Mouse (Mus musculus): ENCODE data around the gene Muc1.
"Not testable (repeated sequence)": the region's sequence is repeated elsewhere in the genome, so short reads cannot be mapped to it uniquely, and the experiment has no call there.

Gene Muc1

GRCm38 (mm10) chr3:89210162-89210561, 18.7 kb upstream of the Muc1 start:
- no peak for DNase-seq (ENCODE audit: low spot score)

DNA sequence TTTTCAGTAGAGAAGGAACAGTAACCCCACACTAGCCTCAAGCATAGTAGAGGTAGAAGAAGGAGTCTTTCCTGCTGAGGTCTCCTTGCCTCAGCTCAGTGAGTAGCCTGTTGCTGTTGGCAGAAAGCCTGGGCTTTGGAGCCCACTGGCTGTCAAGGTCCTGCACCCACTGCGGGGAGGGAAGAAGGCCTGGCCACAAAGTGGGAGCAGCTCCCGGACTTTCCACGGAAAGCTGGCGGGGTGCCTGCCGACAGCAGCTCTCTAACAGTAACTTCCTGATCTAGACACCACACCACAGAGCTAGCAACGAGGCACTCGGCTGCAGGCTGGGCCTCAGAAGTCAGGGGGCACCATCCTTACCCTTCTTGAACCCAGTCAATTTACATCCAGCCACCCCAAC, 18.1 kb upstream of the Muc1 start:
- no peak for DNase-seq (ENCODE audit: low spot score)

DNA sequence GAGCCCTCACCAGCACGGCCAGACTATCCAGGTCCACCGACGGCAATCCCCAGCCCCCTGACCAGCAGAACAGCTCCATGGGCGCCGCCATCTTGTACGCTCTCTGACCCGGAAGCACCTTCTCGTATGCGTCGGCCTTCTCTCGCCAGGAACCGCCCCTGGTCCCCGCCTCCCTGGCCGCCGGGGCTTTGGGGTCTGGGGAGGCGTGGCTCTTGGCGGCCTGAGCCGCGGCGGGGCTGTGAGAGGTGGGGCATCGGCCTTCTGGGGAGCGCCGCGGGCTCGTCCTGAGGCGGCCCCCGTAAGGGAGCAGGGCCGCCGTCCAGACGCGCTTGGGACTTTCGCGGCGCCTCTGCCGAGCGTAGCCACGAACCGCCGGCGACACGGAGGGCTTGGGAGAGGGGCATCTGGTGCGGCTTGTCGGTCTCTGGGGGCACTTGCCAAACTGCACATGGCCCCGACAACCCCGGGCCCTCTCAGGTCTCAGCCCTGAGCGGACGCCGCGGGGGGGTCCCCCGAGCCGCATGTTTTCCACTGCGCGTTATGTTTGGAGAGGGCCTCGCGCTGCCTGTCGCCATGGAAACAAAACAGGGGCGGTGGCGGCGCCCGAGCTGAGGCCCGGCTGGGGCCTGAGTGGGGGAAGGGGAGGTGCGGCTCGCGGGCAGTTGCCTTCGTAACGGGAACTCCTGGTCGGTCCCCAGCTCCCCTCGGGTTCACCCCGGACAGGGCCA, 14.9 kb upstream of the Muc1 start:
- DNase-seq (ENCODE audit: low spot score), result peak; percentile 83

- no peak for DNase-seq (ENCODE audit: low spot score)
Measured at GRCm38 (mm10) chr3:89214681-89215411, 14.0 kb upstream of the Muc1 start, which contains the start of gene Thbs3. Gene Thbs3 (plus strand): TSS chr3:89215180.

GRCm38 (mm10) chr3:89215853-89216252, 13.0 kb upstream of the Muc1 start:
- DNase-seq (ENCODE audit: low spot score), result peak; percentile 72

DNA sequence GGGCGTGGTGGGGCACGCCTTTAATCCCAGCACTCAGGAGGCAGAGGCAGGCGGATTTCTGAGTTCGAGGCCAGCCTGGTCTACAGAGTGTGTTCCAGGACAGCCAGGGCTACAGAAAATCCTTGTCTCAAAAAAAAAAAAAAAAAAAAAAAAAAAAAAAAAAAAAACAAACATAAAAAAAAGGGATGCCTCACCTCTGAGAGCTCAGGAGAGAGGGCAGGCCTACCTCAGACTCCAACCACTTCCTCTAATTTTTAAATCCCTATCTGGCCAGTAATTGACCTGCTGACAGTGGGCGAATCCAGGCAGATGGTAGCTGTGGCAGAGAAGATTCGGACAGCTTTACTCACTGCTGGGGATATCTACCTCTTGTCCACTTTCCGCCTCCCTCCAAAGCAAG, 12.4 kb upstream of the Muc1 start:
- DNase-seq (ENCODE audit: low spot score), result not testable (repeated sequence)

- DNase-seq (ENCODE audit: low spot score), result no peak
Measured at GRCm38 (mm10) chr3:89218271-89218670, 10.6 kb upstream of the Muc1 start.

DNA sequence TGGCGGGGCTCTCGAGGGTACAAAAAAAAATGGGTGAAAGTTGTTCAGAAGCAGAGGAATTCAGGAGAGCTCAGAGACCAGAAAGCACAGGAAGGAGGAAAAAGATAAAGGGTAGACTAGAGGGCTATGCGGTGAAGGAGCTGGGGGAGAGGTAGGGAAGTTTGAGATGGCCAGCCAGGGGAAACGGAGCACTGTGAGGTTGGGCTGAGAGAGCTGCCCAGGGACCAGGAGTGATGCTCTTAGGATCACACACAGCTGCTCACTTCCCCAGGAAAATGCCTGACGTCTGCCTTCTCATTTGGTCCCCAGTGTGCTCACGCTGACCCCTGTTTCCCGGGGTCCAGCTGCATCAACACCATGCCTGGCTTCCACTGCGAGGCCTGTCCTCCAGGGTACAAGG, 9.3 kb upstream of the Muc1 start:
- no peak for DNase-seq (ENCODE audit: low spot score)

GRCm38 (mm10) chr3:89221167-89221566, 7.7 kb upstream of the Muc1 start:
- no peak for DNase-seq (ENCODE audit: low spot score)

GRCm38 (mm10) chr3:89224796-89225195, 4.1 kb upstream of the Muc1 start:
- DNase-seq (ENCODE audit: low spot score), result no peak

DNA sequence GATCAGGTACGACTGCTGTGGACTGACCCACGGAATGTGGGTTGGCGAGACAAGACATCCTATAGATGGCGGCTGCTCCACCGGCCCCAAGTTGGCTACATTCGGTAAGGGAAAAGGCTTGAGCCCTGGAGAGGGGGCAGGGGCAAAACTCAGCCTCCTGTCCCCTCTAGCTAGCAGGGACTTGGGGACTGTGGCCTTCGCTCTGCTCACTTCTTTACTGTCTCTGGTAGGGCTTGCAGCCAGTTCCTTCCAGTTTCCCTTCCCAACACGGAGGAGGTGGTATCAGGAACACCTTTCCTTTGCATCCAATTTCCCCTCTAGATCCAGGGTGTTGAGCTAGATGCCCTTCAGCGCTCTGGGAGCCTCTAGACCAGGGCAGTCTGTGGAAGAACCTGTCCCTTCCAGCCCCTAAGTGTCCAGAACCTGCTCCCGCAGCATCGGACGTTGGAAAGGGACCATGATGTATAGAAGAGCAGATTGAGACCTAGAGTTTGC, 3.5 kb upstream of the Muc1 start:
- no peak for DNase-seq (ENCODE audit: low spot score)

GRCm38 (mm10) chr3:89225918-89226317, 2.9 kb upstream of the Muc1 start:
- DNase-seq (ENCODE audit: low spot score), result no peak

- no peak for DNase-seq (ENCODE audit: low spot score)
Measured at GRCm38 (mm10) chr3:89226361-89226760, 2.5 kb upstream of the Muc1 start.

DNA sequence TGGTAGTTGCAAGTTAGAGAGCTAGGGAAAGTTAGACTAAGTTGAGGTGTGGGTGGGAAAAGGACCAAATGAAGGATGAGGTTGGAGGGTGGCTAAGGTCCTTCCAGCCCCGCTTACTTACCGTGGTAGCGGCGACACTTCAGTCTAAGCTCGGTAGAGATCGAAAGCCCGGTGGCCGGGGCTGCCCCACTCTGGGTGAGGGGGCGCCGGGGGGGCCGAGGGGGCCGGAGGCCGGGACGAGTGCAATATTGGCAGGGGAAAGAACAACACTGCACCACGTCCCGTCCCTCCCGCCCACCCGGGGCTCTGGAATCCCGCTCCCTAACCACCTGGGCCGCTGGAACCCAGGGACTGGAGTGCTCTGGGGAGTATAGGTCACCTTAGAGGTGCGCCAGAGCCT, 2.0 kb upstream of the Muc1 start, which contains the start of gene Mtx1:
Gene Mtx1 (minus strand): TSS at position 189 of the 400 bp plus-strand sequence.
- no peak for DNase-seq (ENCODE audit: low spot score)

DNA sequence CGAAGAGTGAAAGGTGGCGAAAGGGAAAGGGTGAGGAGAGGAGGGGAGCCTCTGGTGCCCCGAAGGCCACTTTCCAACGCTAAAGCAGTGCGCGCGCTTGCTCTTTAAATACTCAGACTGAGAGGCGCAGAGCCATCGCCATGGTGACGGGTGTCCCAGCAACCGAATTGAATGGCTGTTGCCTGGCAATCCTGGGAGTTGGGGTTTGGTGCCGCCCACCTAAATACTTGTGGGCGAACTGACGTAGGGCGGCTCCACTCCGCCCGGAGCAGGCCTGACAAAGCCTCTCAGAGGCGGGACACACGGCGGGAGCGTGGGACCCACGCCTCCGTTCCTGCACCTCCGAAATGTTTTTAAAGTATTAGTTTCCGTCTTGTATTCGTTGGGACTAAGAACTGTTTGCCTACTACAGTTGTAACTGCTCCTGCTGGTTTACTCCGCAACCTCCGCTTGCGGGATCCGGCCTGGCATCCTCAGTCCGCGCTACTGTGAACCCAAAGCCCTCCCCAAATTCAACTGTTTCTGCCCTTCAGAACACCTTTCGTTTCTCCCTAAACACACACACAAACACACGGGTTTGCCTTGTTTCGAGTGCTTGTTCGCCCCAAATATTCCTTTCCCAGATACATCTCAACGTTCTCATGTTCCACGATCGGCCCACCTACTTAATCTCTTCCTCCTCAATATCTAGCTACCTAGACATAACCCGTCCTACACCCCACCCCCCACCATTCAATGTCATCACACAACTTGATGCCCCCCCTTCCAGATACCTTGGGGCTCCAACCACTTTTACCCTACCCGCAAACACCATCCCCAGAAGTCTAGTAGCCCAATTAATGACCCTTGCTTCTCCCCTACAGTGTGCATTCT, 1.3 kb upstream of the Muc1 start:
- peak; percentile 89 for DNase-seq (ENCODE audit: low spot score)

DNA sequence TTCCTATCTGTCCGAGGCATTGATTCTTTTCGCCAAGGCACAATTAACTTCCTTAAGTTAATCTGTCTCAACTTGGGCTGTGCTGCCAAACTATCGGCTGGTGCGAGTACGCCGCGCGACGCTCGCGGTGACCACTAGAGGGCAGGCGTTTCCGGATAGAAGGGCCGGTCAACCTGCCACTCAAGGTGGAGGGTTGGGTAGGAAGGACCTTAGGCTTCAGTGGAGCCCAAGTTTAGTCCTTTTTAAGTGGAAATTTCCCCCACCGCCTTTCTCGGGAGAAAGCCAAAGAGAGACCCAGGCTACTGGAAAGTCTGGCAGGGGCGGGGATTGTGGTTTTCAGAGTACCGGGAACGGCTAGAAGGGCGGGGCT, 692 bp upstream of the Muc1 start:
- no peak for DNase-seq (ENCODE audit: low spot score)

DNA sequence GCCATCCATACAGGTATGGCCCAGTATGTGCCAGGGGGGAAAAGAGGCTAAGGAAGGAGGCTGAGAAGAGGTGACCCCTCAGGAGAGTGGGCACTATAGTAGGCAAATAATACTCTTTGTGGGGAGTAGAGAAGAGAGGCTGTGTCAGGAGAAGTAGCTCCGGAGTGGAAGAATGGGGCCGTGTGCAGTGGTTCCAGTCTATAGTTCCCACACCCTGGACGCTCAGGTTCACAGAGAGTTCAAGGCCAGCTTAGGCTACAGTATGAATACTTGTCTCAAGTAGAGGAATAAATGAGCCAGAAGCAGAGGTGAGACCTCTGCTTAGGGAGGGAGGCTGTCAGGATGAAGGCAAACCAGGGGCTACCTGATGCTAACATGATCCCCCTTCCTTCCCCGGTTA, 419 bp downstream of the Muc1 start:
- no peak for DNase-seq (ENCODE audit: low spot score)

- DNase-seq (ENCODE audit: low spot score), result no peak
Measured at GRCm38 (mm10) chr3:89230561-89230960, 1.7 kb downstream of the Muc1 start.

GRCm38 (mm10) chr3:89231345-89231744, 2.5 kb downstream of the Muc1 start:
- DNase-seq (ENCODE audit: low spot score), result no peak

DNA sequence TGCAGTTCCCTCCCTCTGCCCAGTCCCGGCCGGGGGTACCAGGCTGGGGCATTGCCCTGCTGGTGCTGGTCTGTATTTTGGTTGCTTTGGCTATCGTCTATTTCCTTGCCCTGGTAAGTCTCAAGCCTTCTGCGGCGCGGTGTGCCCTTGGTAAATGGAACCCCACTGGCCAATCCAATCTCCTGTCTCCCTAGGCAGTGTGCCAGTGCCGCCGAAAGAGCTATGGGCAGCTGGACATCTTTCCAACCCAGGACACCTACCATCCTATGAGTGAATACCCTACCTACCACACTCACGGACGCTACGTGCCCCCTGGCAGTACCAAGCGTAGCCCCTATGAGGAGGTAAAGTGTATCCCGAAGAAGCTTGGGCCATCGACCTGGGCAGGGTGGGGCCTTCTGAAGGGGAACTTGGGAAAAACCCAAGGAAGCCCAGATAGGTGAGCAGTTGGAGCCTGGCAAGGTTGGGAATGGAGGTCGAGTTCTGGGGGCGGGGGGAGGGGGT, 3.0 kb downstream of the Muc1 start:
- DNase-seq (ENCODE audit: low spot score), result no peak

DNA sequence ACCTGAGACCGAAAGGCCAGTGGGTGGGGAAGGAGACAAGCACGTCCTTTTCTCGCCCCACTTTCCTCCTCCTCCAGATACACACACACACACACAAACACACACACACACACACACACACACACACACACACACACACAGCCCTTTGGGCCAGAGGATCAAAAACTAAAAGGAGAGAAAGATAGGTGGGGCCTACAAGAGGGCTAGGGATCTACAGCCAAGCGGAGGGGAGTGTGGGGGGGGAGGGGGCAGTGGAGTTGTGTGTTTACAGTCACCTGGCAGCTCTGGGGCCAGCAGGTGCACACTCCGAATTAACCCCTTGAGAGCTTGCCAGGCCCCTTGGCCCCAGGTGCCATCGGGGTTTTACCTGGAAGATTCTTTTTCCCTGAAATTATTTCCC, 3.8 kb downstream of the Muc1 start:
- DNase-seq (ENCODE audit: low spot score), result no peak

- DNase-seq (ENCODE audit: low spot score), result no peak
Measured at GRCm38 (mm10) chr3:89233562-89234110, 4.8 kb downstream of the Muc1 start.
